ENCODE assay signal across 8 mouse cellular contexts in genomic region chr1:186721846-186722245, GRCm38 (mm10). TPM values are rescaled to one million over a fixed set of nuclear protein-coding genes. Genes with fewer than 3 reads are reported as not detected.
DNase-seq lines count a peak whose midpoint lies in the region.

No protein-coding gene starts in this region.

- peak; percentile 87 for DNase-seq in R1 (ENCODE audit: low read depth, low spot score)
- peak; percentile 82 to 89 for DNase-seq in cerebellum, postnatal 25 days
- peak; percentile 87 to 90 for DNase-seq in frontal cortex, postnatal 25 days (ENCODE audit: low spot score in 2 of 2)
- DNase-seq in hindlimb bud, embryonic 11.5 days (ENCODE audit: extremely low spot score, low read depth, low spot score): peak; percentile 90
- DNase-seq in left cerebral cortex, adult 18-20 months (ENCODE audit: low spot score in 2 of 2): peak; percentile 84 to 89
- DNase-seq in lung, postnatal 4 days: peak; percentile 78 to 86
- peak; percentile 74 for DNase-seq in retina, postnatal 7 days (ENCODE audit: low read depth, low spot score)
- peak; percentile 87 for DNase-seq in thymus, postnatal 4 days

RNA-seq across cellular contexts. Expression of gene Tgfb2, which starts 16.1 kb away (rescaled TPM):
- total RNA-seq in left cerebral cortex, adult 18-20 months (2021): 1 to 10 TPM; 4.6 to 5.4 TPM

RNA-seq across cellular contexts. Expression of gene Rrp15, which starts 27.3 kb away (rescaled TPM):
- 10 to 100 TPM; 12.9 to 13.3 TPM for total RNA-seq in left cerebral cortex, adult 18-20 months (2021)

Comparison
In these comparisons a context has a peak if more than half of its experiments do, and no peak if none do; other contexts are left out.
1. Peak in every context shown above with its lines: DNase-seq.